Mouse (Mus musculus): ENCODE results near the gene Nacc2. TPM values are rescaled to one million over a fixed set of nuclear protein-coding genes. Genes with fewer than 3 reads are reported as not detected.

Gene Nacc2
- 1.1 to 3.6 TPM (median 1.4 TPM) in 3 replicates for total RNA-seq (2017)

- no peak for ATAC-seq (replicated peaks; ENCODE audit: insufficient number of reproducible peaks, low FRiP score, low TSS enrichment, poor library complexity, severe bottlenecking)
These were observed at the start of gene Nacc2 for GRCm38 (mm10) chr2:26123079-26123648. Gene Nacc2 (minus strand): TSS chr2:26123220.

- ATAC-seq (replicated peaks; ENCODE audit: insufficient number of reproducible peaks, low FRiP score, low TSS enrichment, poor library complexity, severe bottlenecking) = no peak
These were observed 49.1 kb upstream of the Nacc2 start for GRCm38 (mm10) chr2:26172166-26172565.

- no peak for ATAC-seq (replicated peaks; ENCODE audit: insufficient number of reproducible peaks, low FRiP score, low TSS enrichment, poor library complexity, severe bottlenecking)
These were observed 47.4 kb upstream of the Nacc2 start for GRCm38 (mm10) chr2:26170376-26170775.

GRCm38 (mm10) chr2:26168843-26169579, 46.0 kb upstream of the Nacc2 start:
- no peak for ATAC-seq (replicated peaks; ENCODE audit: insufficient number of reproducible peaks, low FRiP score, low TSS enrichment, poor library complexity, severe bottlenecking)

- ATAC-seq (replicated peaks; ENCODE audit: insufficient number of reproducible peaks, low FRiP score, low TSS enrichment, poor library complexity, severe bottlenecking) = no peak
These were observed 43.9 kb upstream of the Nacc2 start for GRCm38 (mm10) chr2:26166890-26167289.

GRCm38 (mm10) chr2:26158064-26158463, 35.0 kb upstream of the Nacc2 start:
- ATAC-seq (replicated peaks; ENCODE audit: insufficient number of reproducible peaks, low FRiP score, low TSS enrichment, poor library complexity, severe bottlenecking) = no peak

GRCm38 (mm10) chr2:26156191-26156977, 33.4 kb upstream of the Nacc2 start:
- no peak for ATAC-seq (replicated peaks; ENCODE audit: insufficient number of reproducible peaks, low FRiP score, low TSS enrichment, poor library complexity, severe bottlenecking)

GRCm38 (mm10) chr2:26155737-26156136, 32.7 kb upstream of the Nacc2 start:
- ATAC-seq (replicated peaks; ENCODE audit: insufficient number of reproducible peaks, low FRiP score, low TSS enrichment, poor library complexity, severe bottlenecking) = no peak

- ATAC-seq (replicated peaks; ENCODE audit: insufficient number of reproducible peaks, low FRiP score, low TSS enrichment, poor library complexity, severe bottlenecking) = no peak
These were observed 31.6 kb upstream of the Nacc2 start for GRCm38 (mm10) chr2:26154586-26154985.

- ATAC-seq (replicated peaks; ENCODE audit: insufficient number of reproducible peaks, low FRiP score, low TSS enrichment, poor library complexity, severe bottlenecking) = peak; percentile 64
These were observed 30.9 kb upstream of the Nacc2 start for GRCm38 (mm10) chr2:26153909-26154340.

- ATAC-seq (replicated peaks; ENCODE audit: insufficient number of reproducible peaks, low FRiP score, low TSS enrichment, poor library complexity, severe bottlenecking) = no peak
These were observed 30.3 kb upstream of the Nacc2 start for GRCm38 (mm10) chr2:26153295-26153694.

GRCm38 (mm10) chr2:26147706-26148370, 24.8 kb upstream of the Nacc2 start:
- no peak for ATAC-seq (replicated peaks; ENCODE audit: insufficient number of reproducible peaks, low FRiP score, low TSS enrichment, poor library complexity, severe bottlenecking)

GRCm38 (mm10) chr2:26146337-26147042, 23.5 kb upstream of the Nacc2 start:
- no peak for ATAC-seq (replicated peaks; ENCODE audit: insufficient number of reproducible peaks, low FRiP score, low TSS enrichment, poor library complexity, severe bottlenecking)

GRCm38 (mm10) chr2:26145113-26145512, 22.1 kb upstream of the Nacc2 start:
- no peak for ATAC-seq (replicated peaks; ENCODE audit: insufficient number of reproducible peaks, low FRiP score, low TSS enrichment, poor library complexity, severe bottlenecking)

- no peak for ATAC-seq (replicated peaks; ENCODE audit: insufficient number of reproducible peaks, low FRiP score, low TSS enrichment, poor library complexity, severe bottlenecking)
These were observed 21.3 kb upstream of the Nacc2 start for GRCm38 (mm10) chr2:26144331-26144730.

- ATAC-seq (replicated peaks; ENCODE audit: insufficient number of reproducible peaks, low FRiP score, low TSS enrichment, poor library complexity, severe bottlenecking) = no peak
These were observed 20.5 kb upstream of the Nacc2 start for GRCm38 (mm10) chr2:26143556-26143955.

GRCm38 (mm10) chr2:26142986-26143385, 20.0 kb upstream of the Nacc2 start:
- no peak for ATAC-seq (replicated peaks; ENCODE audit: insufficient number of reproducible peaks, low FRiP score, low TSS enrichment, poor library complexity, severe bottlenecking)

GRCm38 (mm10) chr2:26141893-26142635, 19.0 kb upstream of the Nacc2 start:
- ATAC-seq (replicated peaks; ENCODE audit: insufficient number of reproducible peaks, low FRiP score, low TSS enrichment, poor library complexity, severe bottlenecking) = no peak

Data from monocyte, adult 5-6 weeks (primary cell).